Mouse (Mus musculus) kidney, postnatal 0 days (tissue): ENCODE data around the gene Mlh1. TPM values are rescaled to one million over a fixed set of nuclear protein-coding genes. Genes with fewer than 3 reads are reported as not detected.

Experiments
- ATAC-seq: fragments of 200-750 bp; cut with Nextera tagmentation; replicated peaks from 2 replicates; pipeline ENCODE4 v1.8.0; 2017; ENCODE audit warnings: low read depth, moderate number of reproducible peaks, moderate TSS enrichment, moderate library complexity; ENCODE audit not compliant: low FRiP score
- DNase-seq: peaks from one replicate; pipeline ENCODE4 v3.0.0-alpha.2; 2016; ENCODE audit warnings: low spot score
- H3K27ac ChIP-seq: fragments of 300-500 bp; sonication (generic); 2 replicates; pipeline ENCODE4 v1.5.1; 2014; ENCODE audit warnings: mild to moderate bottlenecking
- H3K27me3 ChIP-seq: fragments of 300-500 bp; sonication (generic); 2 replicates; pipeline ENCODE4 v1.6.1; 2014; ENCODE audit warnings: low read length, mixed read lengths; ENCODE audit not compliant: insufficient read depth
- H3K36me3 ChIP-seq: fragments of 300-500 bp; sonication (generic); 2 replicates; pipeline ENCODE4 v1.6.1; 2014; ENCODE audit warnings: low read length, mixed read lengths; ENCODE audit not compliant: insufficient read depth
- H3K4me1 ChIP-seq: fragments of 300-500 bp; sonication (generic); replicated peaks from 2 replicates; pipeline ENCODE4 v1.6.1; 2014; ENCODE audit warnings: antibody characterized with exemption, low read length, mixed read lengths; ENCODE audit not compliant: insufficient read depth
- H3K4me2 ChIP-seq: fragments of 300-500 bp; sonication (generic); 2 replicates; pipeline ENCODE4 v1.6.1; 2014; ENCODE audit warnings: mild to moderate bottlenecking, low read length, moderate library complexity, mixed read lengths
- H3K4me3 ChIP-seq: fragments of 300-500 bp; sonication (generic); replicated peaks from 2 replicates; pipeline ENCODE4 v1.5.1; 2014; ENCODE audit warnings: low read depth, low read length
- H3K9ac ChIP-seq: fragments of 300-500 bp; sonication (generic); 2 replicates; pipeline ENCODE4 v1.6.1; 2014; ENCODE audit warnings: low read depth, low read length
- H3K9me3 ChIP-seq: fragments of 300-500 bp; sonication (generic); replicated peaks from 2 replicates; pipeline ENCODE4 v1.6.1; 2016; ENCODE audit warnings: low read length, inconsistent platforms, mixed read lengths
- CTCF ChIP-seq: IDR thresholded peaks from 2 replicates; pipeline ENCODE4 v1.5.1; 2016; ENCODE audit warnings: antibody characterized with exemption, low read depth, mild to moderate bottlenecking, moderate library complexity
- WGBS: fragments of 180-500 bp; shearing (Covaris S2); extraction: QIAGEN DNeasy Blood & Tissue Kit; methylation state at CpG from one replicate; pipeline ENCODE4 v1.1.7; 2014; 5-methylcytosine and 5-hydroxymethylcytosine counted together
- polyA plus RNA-seq: library from polyadenylated mRNA; unstranded; fragments of >200 nt; fragmentation: Nextera tagmentation; extraction: Ambion mirVana; gene quantifications from 2 replicates; pipeline ENCODE4 v1.2.1, GENCODE M21; 2015

The Mlh1 gene
- polyA plus RNA-seq, 1 experiment from 2014 or later, result 26.1 TPM

GRCm38 (mm10) chr9:111193211-111193610 lies 78.4 kb downstream of the Mlh1 start:
- Histone ChIP-seq H3K36me3 (peaks cover 6% of the 10 kb centered on the region; the same call in 1 of the 2 replicates), H3K27me3 (no peaks in the 10 kb centered on the region), H3K4me1 (no peaks in the 10 kb centered on the region), H3K4me3 (no peak overlapping the region), H3K4me2 (no peak overlapping the region), H3K27ac (no peak overlapping the region), H3K9me3 (no peaks in the 10 kb centered on the region), H3K9ac (no peak overlapping the region)
- ATAC-seq (no peak), DNase-seq (no peak)
- 73% methylated on average over 2 of the region's 2 CpGs for WGBS
- TF ChIP-seq CTCF, result no peak

GRCm38 (mm10) chr9:111188731-111189130 lies 82.9 kb downstream of the Mlh1 start:
- ATAC-seq (no peak; the same call in 1 of the 2 replicates), DNase-seq (peak; percentile 90)
- H3K27me3 ChIP-seq, result no peaks in the 10 kb centered on the region
- peaks cover 10% of the 10 kb centered on the region; the same call in 1 of the 2 replicates for H3K36me3 ChIP-seq
- no peak overlapping the region for H3K9ac ChIP-seq
- no peaks in the 10 kb centered on the region for H3K4me1 ChIP-seq
- H3K4me2 ChIP-seq, result no peak overlapping the region
- no peaks in the 10 kb centered on the region for H3K9me3 ChIP-seq
- H3K27ac ChIP-seq, result no peak overlapping the region
- no peak for TF ChIP-seq CTCF
- WGBS, result 61% methylated on average over 7 of the region's 7 CpGs
- H3K4me3 ChIP-seq, result no peak overlapping the region

DNA sequence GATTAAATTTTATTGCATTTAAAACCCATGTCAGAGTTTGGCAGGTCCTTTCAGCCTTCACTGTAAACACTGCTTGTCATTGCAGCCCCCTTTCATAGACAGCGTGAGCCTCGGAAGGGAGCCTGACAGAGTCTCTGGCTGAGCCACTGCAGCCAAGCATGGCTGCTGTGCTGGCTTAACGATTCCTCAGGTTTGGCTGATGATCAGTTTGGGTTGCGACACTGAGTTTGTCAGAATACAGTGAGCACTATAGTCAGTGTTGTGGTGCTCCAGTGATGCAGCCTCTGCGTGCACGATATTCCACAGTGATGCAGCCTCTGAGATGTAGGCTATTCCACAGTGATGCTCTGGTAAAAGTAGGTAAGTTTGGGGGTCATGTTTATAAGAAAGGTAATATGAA lies 84.7 kb downstream of the Mlh1 start:
- ATAC-seq, result no peak
- no peak overlapping the region for H3K4me2 ChIP-seq
- no peak overlapping the region for H3K4me3 ChIP-seq
- TF ChIP-seq CTCF, result no peak
- 86% methylated on average over 6 of the region's 6 CpGs for WGBS
- H3K9ac ChIP-seq, result no peak overlapping the region
- H3K27ac ChIP-seq, result no peak overlapping the region
- H3K36me3 ChIP-seq, result peaks cover 7% of the 10 kb centered on the region; the same call in 1 of the 2 replicates
- H3K27me3 ChIP-seq, result no peaks in the 10 kb centered on the region
- H3K4me1 ChIP-seq, result no peaks in the 10 kb centered on the region
- DNase-seq, result no peak
- no peaks in the 10 kb centered on the region for H3K9me3 ChIP-seq

- ATAC-seq, result no peak
- no peak for DNase-seq
- TF ChIP-seq CTCF, result no peak
- H3K4me1 ChIP-seq, result no peaks in the 10 kb centered on the region
- no peaks in the 10 kb centered on the region for H3K27me3 ChIP-seq
- peaks cover 5% of the 10 kb centered on the region; the same call in 1 of the 2 replicates for H3K36me3 ChIP-seq
- H3K4me3 ChIP-seq, result no peak overlapping the region
- H3K9me3 ChIP-seq, result no peaks in the 10 kb centered on the region
- no peak overlapping the region for H3K9ac ChIP-seq
- 80% methylated on average over 4 of the region's 4 CpGs for WGBS
- no peak overlapping the region for H3K27ac ChIP-seq
- no peak overlapping the region for H3K4me2 ChIP-seq
These were observed 86.7 kb downstream of the Mlh1 start for GRCm38 (mm10) chr9:111184929-111185328.

DNA sequence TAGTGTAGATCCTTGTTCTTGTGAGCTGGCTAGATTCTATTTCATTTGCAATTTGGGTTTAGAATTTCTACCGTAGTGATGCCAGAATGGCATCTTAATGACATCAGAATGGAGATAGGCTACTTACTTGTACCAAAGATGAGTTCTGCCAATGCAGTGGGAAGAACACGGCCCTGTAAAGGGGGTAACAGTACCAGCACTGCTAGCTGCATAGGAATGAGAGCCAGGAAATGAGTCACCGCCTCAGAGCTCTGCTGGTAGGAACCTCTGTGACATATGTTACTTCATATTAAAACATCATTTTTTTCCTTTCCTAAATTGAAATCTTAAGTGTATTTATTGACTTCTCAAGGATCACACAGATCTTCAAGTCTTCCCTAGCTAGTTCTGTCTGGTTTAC lies 89.4 kb downstream of the Mlh1 start:
- H3K9me3 ChIP-seq, result no peaks in the 10 kb centered on the region
- TF ChIP-seq CTCF, result no peak
- WGBS, result 65% methylated on average over 3 of the region's 3 CpGs
- H3K27me3 ChIP-seq, result no peaks in the 10 kb centered on the region
- H3K4me2 ChIP-seq, result no peak overlapping the region
- H3K36me3 ChIP-seq, result no peaks in the 10 kb centered on the region
- no peak overlapping the region for H3K27ac ChIP-seq
- H3K4me1 ChIP-seq, result no peaks in the 10 kb centered on the region
- H3K4me3 ChIP-seq, result no peak overlapping the region
- ATAC-seq (no peak), DNase-seq (no peak)
- no peak overlapping the region for H3K9ac ChIP-seq

DNA sequence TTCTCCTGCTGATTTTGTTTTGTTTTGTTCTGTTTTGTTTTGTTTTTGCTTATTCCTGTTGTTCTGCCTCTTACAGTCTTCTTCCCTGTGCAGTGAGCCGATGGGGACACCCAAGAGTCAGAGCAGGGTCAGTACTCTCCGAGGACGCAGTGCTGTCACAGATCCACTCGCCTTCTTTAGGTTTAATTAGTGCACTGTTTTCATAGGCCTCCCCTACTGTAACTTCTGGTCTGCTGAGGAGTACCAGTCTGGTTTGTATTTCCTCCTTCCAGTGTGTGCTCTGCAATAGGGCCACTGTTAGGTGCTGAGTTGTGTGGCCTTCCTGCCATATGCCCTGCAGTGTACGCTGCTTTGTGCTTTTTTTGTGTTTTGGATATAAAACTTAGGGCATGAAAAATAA lies 92.6 kb downstream of the Mlh1 start:
- Histone ChIP-seq H3K36me3 (no peaks in the 10 kb centered on the region), H3K4me2 (no peak overlapping the region), H3K27ac (no peak overlapping the region), H3K27me3 (no peaks in the 10 kb centered on the region), H3K4me1 (no peaks in the 10 kb centered on the region), H3K9me3 (no peaks in the 10 kb centered on the region), H3K9ac (no peak overlapping the region), H3K4me3 (no peak overlapping the region)
- WGBS, result 45% methylated on average over 5 of the region's 5 CpGs
- ATAC-seq (no peak), DNase-seq (peak; percentile 57)
- no peak for TF ChIP-seq CTCF

Other genes with a start within 250 kb of the Mlh1 start
- gene Ccrl2, start 214.3 kb downstream of the Mlh1 start, polyA plus RNA-seq, result 2.7 and 3.5 TPM in 2 replicates
- gene Lrrfip2, start 154.2 kb downstream of the Mlh1 start, polyA plus RNA-seq, result 39.6 and 39.9 TPM in 2 replicates
- 18.6 and 19.2 TPM in 2 replicates for gene Epm2aip1, start 138 bp upstream of the Mlh1 start, polyA plus RNA-seq
- gene Trank1, start 39.9 kb upstream of the Mlh1 start, polyA plus RNA-seq, result 0.61 and 1.0 TPM in 2 replicates
- gene Dclk3, start 167.3 kb upstream of the Mlh1 start, polyA plus RNA-seq, result 8.6 and 9.0 TPM in 2 replicates